Mouse (Mus musculus) liver, adult 2 months (tissue): Measurements from ENCODE around the gene Rps11.

ENCODE experiments used
- CTCF ChIP-seq: fragments of 200-500 bp; IDR thresholded peaks from 2 replicates; pipeline ENCODE4 v1.5.1; 2011; ENCODE audit warnings: low read depth, low read length, control low read depth
- POLR2A ChIP-seq: fragments of 200-500 bp; IDR thresholded peaks from 2 replicates; pipeline ENCODE4 v1.6.1; 2011; ENCODE audit warnings: low read length, control low read depth; ENCODE audit not compliant: insufficient read depth; ENCODE audit errors: extremely low read depth

DNA sequence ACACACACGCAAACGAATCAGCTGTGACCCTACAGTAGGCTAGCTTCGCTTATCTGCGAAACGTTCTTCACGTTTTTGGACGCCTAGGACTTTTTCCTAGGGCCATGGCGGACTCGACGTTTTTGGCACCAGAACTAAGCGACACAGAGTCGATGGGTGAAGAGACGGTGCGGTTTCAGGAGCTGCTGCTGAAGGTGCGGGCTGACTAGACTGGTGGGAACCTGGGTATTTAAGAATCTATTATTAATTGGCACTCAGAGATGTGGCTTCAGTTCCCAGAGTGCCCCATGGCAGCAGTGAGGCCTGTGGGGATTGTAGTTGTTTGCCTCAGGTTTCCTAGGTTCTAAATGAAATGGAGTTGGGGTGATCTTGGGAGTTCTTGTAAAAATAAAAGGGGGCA is 32.0 kb upstream of the Rps11 start:
- TF ChIP-seq POLR2A, result no peak
- no peak for TF ChIP-seq CTCF
